Mouse (Mus musculus) neural tube, embryonic 12.5 days (tissue): ENCODE measurements around the gene Copg1. TPM values are rescaled to one million over a fixed set of nuclear protein-coding genes. Genes with fewer than 3 reads are reported as not detected.
"Not testable (repeated sequence)": the region's sequence is repeated elsewhere in the genome, so short reads cannot be mapped to it uniquely, and the experiment has no call there.

ENCODE experiments used
- ATAC-seq: fragments of 200-750 bp; cut with Nextera tagmentation; 2 replicates; pipeline ENCODE4 v1.8.0; 2017; ENCODE audit warnings: low read depth, mild to moderate bottlenecking, moderate TSS enrichment, moderate library complexity; ENCODE audit not compliant: low FRiP score
- H3K27ac ChIP-seq: fragments of 300-500 bp; sonication (generic); 2 replicates; pipeline ENCODE4 v1.5.1; 2016
- H3K27me3 ChIP-seq: fragments of 300-500 bp; sonication (generic); replicated peaks from 2 replicates; pipeline ENCODE4 v1.6.1; 2016; ENCODE audit warnings: mild to moderate bottlenecking
- H3K36me3 ChIP-seq: fragments of 300-500 bp; sonication (generic); 2 replicates; pipeline ENCODE4 v1.6.1; 2016; ENCODE audit warnings: mild to moderate bottlenecking
- H3K4me1 ChIP-seq: fragments of 300-500 bp; sonication (generic); 2 replicates; pipeline ENCODE4 v1.6.1; 2016
- H3K4me2 ChIP-seq: fragments of 300-500 bp; sonication (generic); replicated peaks from 2 replicates; pipeline ENCODE4 v1.6.1; 2016; ENCODE audit warnings: mild to moderate bottlenecking
- H3K4me3 ChIP-seq: fragments of 300-500 bp; sonication (generic); 2 replicates; pipeline ENCODE4 v1.5.1; 2016
- H3K9ac ChIP-seq: fragments of 300-500 bp; sonication (generic); 2 replicates; pipeline ENCODE4 v1.6.1; 2016; ENCODE audit warnings: mild to moderate bottlenecking
- H3K9me3 ChIP-seq: fragments of 300-500 bp; sonication (generic); 2 replicates; pipeline ENCODE4 v1.6.1; 2016; ENCODE audit warnings: mild to moderate bottlenecking
- WGBS: fragments of 180-500 bp; shearing (Covaris S2); methylation state at CpG from one replicate; pipeline ENCODE4 v1.1.7; 2016; 5-methylcytosine and 5-hydroxymethylcytosine counted together
- polyA plus RNA-seq: library from polyadenylated mRNA; unstranded; fragments of >200 nt; fragmentation: Nextera tagmentation; extraction: Ambion mirVana; gene quantifications from 2 replicates; pipeline ENCODE4 v1.2.1, GENCODE M21; 2016

Copg1 gene
- polyA plus RNA-seq, 1 experiment from 2014 or later: 161 TPM

- 93% methylated on average over 4 of the region's 4 CpGs for WGBS
- Histone ChIP-seq H3K36me3 (peaks cover 51% of the 10 kb centered on the region), H3K9ac (no peak overlapping the region), H3K4me3 (no peak overlapping the region), H3K9me3 (no peaks in the 10 kb centered on the region), H3K4me1 (no peaks in the 10 kb centered on the region), H3K4me2 (no peak overlapping the region), H3K27ac (no peak overlapping the region), H3K27me3 (no peaks in the 10 kb centered on the region)
- ATAC-seq: no peak
Observed at GRCm38 (mm10) chr6:87921201-87921600, 33.6 kb downstream of the Copg1 start.

DNA sequence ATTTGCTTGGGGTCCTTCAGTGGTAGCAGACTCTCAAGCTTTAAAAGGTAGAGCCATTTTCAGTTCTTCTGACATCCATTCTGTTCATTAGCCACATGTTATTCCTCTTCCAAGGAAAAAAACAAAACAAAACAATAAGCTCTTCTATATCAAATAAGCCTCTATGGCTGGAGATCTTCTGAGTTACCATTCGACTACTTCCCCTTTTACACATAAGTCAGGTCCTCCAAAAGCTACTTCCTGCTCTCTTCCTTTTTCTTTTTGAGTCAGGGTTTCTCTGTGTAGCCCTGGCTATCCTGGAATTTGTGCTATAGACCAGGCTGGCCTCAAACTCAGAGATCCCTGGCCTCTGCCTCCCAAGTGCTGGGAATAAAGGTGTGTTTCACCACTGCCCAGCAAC is 36.0 kb downstream of the Copg1 start:
- Histone ChIP-seq H3K4me2 (no peak overlapping the region), H3K4me1 (no peaks in the 10 kb centered on the region), H3K27me3 (no peaks in the 10 kb centered on the region), H3K27ac (no peak overlapping the region), H3K9me3 (no peaks in the 10 kb centered on the region), H3K4me3 (no peak overlapping the region), H3K36me3 (peaks cover 41% of the 10 kb centered on the region), H3K9ac (no peak overlapping the region)
- no peak for ATAC-seq
- 96% methylated on average over 1 of the region's 1 CpGs for WGBS

DNA sequence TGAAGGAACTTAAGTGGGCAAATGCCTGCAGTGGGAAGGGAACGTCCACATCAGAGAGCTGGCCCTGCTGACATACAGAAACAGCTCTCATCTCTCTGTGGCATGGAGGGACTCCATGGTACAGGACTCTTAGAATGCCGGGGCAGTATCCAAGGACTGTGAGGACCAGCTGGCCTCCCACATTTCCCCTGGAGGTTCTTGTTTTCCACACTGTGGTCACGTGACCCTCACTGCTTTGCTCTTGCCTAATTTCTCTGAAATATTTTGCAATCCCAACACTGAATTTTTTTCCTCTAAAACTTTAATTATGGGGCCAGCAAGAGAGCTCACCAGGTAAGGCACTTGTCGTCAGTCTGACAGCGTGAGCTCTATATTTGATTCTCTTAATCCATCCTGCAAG is 47.4 kb downstream of the Copg1 start:
- Histone ChIP-seq H3K27ac (no peak overlapping the region), H3K9ac (no peak overlapping the region), H3K4me2 (no peak overlapping the region), H3K4me1 (peaks cover 6% of the 10 kb centered on the region; the same call in 1 of the 2 replicates), H3K27me3 (no peaks in the 10 kb centered on the region), H3K36me3 (peaks cover 40% of the 10 kb centered on the region), H3K4me3 (no peak overlapping the region), H3K9me3 (no peaks in the 10 kb centered on the region)
- no peak for ATAC-seq
- WGBS: 88% methylated on average over 5 of the region's 5 CpGs

DNA sequence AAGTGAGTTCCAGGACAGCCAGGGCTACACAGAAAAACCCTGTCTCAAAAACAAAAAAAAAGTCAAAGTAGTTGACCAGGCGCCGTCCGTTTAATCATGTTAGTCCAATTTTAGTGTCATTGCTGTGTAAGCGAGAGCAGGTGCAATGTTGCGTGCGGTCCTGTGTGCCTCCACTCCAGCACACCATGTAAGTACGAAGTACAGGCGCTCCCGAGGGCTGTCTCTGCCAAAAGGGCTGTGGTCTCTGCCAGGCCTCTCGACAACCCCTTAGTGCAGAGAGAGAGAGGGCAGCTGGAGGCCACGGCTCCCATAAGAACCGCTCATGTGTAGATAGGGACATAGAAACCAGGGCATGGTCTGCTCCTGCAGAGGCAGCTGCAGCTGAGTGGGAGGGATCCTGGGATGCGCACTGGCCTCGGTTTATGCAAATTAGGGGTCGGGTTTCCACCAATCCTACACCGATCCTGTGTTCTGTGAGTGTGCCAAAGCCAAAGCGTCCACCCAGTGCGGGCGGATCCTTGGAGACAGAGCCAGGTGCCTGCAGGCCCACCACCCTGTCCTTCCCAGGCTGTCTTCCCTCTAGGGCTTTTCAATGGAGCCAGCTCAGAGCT is 49.7 kb downstream of the Copg1 start:
- Histone ChIP-seq H3K4me2 (0 out of 2 replicates have a peak overlapping the region, but pooled peaks have one; percentile 2), H3K9ac (no peak overlapping the region), H3K36me3 (peaks cover 30% of the 10 kb centered on the region), H3K27ac (no peak overlapping the region; the same call in 1 of the 2 replicates), H3K4me3 (no peak overlapping the region), H3K4me1 (peaks cover 6% of the 10 kb centered on the region; the same call in 1 of the 2 replicates), H3K9me3 (no peaks in the 10 kb centered on the region), H3K27me3 (no peaks in the 10 kb centered on the region)
- WGBS: 37% methylated on average over 19 of the region's 19 CpGs
- peak; percentile 96 for ATAC-seq

DNA sequence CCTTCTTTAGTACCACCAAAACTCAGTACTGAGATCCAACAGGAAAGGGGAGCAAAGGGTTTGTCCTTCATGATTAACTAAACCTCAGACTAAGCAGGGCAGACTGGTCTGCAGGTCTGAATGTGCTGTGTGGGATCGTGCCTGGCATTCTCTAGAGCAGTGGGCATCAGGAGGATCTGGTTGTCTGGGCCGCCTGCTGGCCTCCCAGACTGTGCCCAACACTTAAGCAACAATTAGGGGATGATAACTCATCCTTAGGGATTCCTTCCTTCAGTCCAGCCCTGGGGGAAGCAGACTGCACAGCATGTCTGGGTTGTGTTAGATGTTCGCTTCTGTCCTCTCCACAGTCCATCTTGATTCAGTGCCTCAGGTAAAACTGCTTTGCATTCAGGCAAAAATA is 51.3 kb downstream of the Copg1 start:
- no peak for ATAC-seq
- Histone ChIP-seq H3K36me3 (peaks cover 22% of the 10 kb centered on the region), H3K4me1 (peaks cover 6% of the 10 kb centered on the region; the same call in 1 of the 2 replicates), H3K9me3 (no peaks in the 10 kb centered on the region), H3K4me2 (no peak overlapping the region), H3K9ac (no peak overlapping the region), H3K27me3 (no peaks in the 10 kb centered on the region), H3K4me3 (no peak overlapping the region), H3K27ac (no peak overlapping the region)
- WGBS: 94% methylated on average over 3 of the region's 3 CpGs

GRCm38 (mm10) chr6:87942179-87942578 is 54.6 kb downstream of the Copg1 start:
- no peak overlapping the region for H3K27ac ChIP-seq
- H3K9me3 ChIP-seq: no peaks in the 10 kb centered on the region
- H3K36me3 ChIP-seq: no peaks in the 10 kb centered on the region
- WGBS: 83% methylated on average over 7 of the region's 7 CpGs
- H3K27me3 ChIP-seq: no peaks in the 10 kb centered on the region
- H3K4me1 ChIP-seq: peaks cover 5% of the 10 kb centered on the region; the same call in 1 of the 2 replicates
- ATAC-seq: no peak
- no peak overlapping the region for H3K4me3 ChIP-seq
- H3K9ac ChIP-seq: no peak overlapping the region
- H3K4me2 ChIP-seq: no peak overlapping the region

- ATAC-seq, H3K4me3 ChIP-seq, H3K27me3 ChIP-seq, H3K36me3 ChIP-seq, H3K27ac ChIP-seq, H3K4me2 ChIP-seq, H3K4me1 ChIP-seq, H3K9ac ChIP-seq: not testable (repeated sequence)
- WGBS: 63% methylated on average over 4 of the region's 4 CpGs
- H3K9me3 ChIP-seq: peaks cover 16% of the 10 kb centered on the region
Observed at GRCm38 (mm10) chr6:87962457-87962856, 74.8 kb downstream of the Copg1 start.

Other genes starting within 250 kb of the Copg1 start
- 12.3 and 13.0 TPM in 2 replicates for gene Aplf, start 215.6 kb upstream of the Copg1 start, polyA plus RNA-seq
- gene Efcc1, start 156.9 kb upstream of the Copg1 start, polyA plus RNA-seq: 8.7 and 9.3 TPM in 2 replicates
- gene Gp9, start 109.7 kb upstream of the Copg1 start, polyA plus RNA-seq: 1.6 and 2.8 TPM in 2 replicates
- gene Rab43, start 75.7 kb upstream of the Copg1 start, polyA plus RNA-seq: 9.2 and 10.8 TPM in 2 replicates
- 6.2 and 6.7 TPM in 2 replicates for gene Gm45140, start 52.0 kb upstream of the Copg1 start, polyA plus RNA-seq
- gene Isy1, start 49.0 kb upstream of the Copg1 start, polyA plus RNA-seq: 43.9 and 44.5 TPM in 2 replicates
- gene Cnbp, start 36.7 kb upstream of the Copg1 start, polyA plus RNA-seq: 795 and 826 TPM in 2 replicates
- gene Hmces, start 26.1 kb downstream of the Copg1 start, polyA plus RNA-seq: 34.4 and 41.1 TPM in 2 replicates
- 114 TPM in 2 replicates for gene H1fx, start 93.8 kb downstream of the Copg1 start, polyA plus RNA-seq
- gene Rab7, start 157.5 kb downstream of the Copg1 start, polyA plus RNA-seq: 231 and 251 TPM in 2 replicates
- gene Rpn1, start 196.7 kb downstream of the Copg1 start, polyA plus RNA-seq: 264 and 275 TPM in 2 replicates